Mouse (Mus musculus) intestine, embryonic 14.5 days (tissue): Measurements from ENCODE around the gene Pdzph1. TPM values are rescaled to one million over a fixed set of nuclear protein-coding genes. Genes with fewer than 3 reads are reported as not detected.

ENCODE experiments used
- polyA plus RNA-seq: library from polyadenylated mRNA; unstranded; fragments of >200 nt; fragmentation: Nextera tagmentation; extraction: Ambion mirVana; gene quantifications from 2 replicates; pipeline ENCODE4 v1.2.1, GENCODE M21; 2014

Pdzph1 gene
- polyA plus RNA-seq, 1 experiment from 2014 or later = 0.26 TPM

Other genes with a start within 250 kb of the Pdzph1 start
- gene Nudt12, start 22.0 kb upstream of the Pdzph1 start, polyA plus RNA-seq = 4.8 and 5.2 TPM in 2 replicates